Mouse (Mus musculus) lung, postnatal 0 days (tissue): ENCODE measurements around the gene Sgms1. TPM values are rescaled to one million over a fixed set of nuclear protein-coding genes. Genes with fewer than 3 reads are reported as not detected.

Source experiments
- ATAC-seq: fragments of 200-750 bp; cut with Nextera tagmentation; 2 replicates; pipeline ENCODE4 v1.8.0; 2017; ENCODE audit warnings: moderate library complexity
- DNase-seq: peaks from one replicate; pipeline ENCODE4 v3.0.0-alpha.2; 2016; ENCODE audit warnings: low spot score
- H3K27ac ChIP-seq: fragments of 300-500 bp; sonication (generic); 2 replicates; pipeline ENCODE4 v1.5.1; 2014; ENCODE audit warnings: antibody characterized with exemption, mild to moderate bottlenecking, low read length, mixed read lengths
- H3K27me3 ChIP-seq: fragments of 300-500 bp; sonication (generic); replicated peaks from 2 replicates; pipeline ENCODE4 v1.6.1; 2014; ENCODE audit warnings: low read length, mixed read lengths; ENCODE audit not compliant: insufficient read depth
- H3K36me3 ChIP-seq: fragments of 300-500 bp; sonication (generic); 2 replicates; pipeline ENCODE4 v1.6.1; 2014; ENCODE audit warnings: low read length, mixed read lengths; ENCODE audit not compliant: insufficient read depth
- H3K4me1 ChIP-seq: fragments of 300-500 bp; sonication (generic); 2 replicates; pipeline ENCODE4 v1.6.1; 2014; ENCODE audit warnings: antibody characterized with exemption, low read depth, low read length, mixed read lengths; ENCODE audit not compliant: insufficient read depth
- H3K4me2 ChIP-seq: fragments of 300-500 bp; sonication (generic); replicated peaks from 2 replicates; pipeline ENCODE4 v1.6.1; 2014; ENCODE audit warnings: low read depth, mild to moderate bottlenecking, low read length, moderate library complexity, mixed read lengths
- H3K4me3 ChIP-seq: fragments of 300-500 bp; sonication (generic); 2 replicates; pipeline ENCODE4 v1.5.1; 2014; ENCODE audit warnings: low read depth, low read length
- H3K9ac ChIP-seq: fragments of 300-500 bp; sonication (generic); replicated peaks from 2 replicates; pipeline ENCODE4 v1.6.1; 2014; ENCODE audit warnings: low read depth, mild to moderate bottlenecking
- H3K9me3 ChIP-seq: fragments of 300-500 bp; sonication (generic); 2 replicates; pipeline ENCODE4 v1.6.1; 2016; ENCODE audit warnings: low read length, mixed read lengths
- CTCF ChIP-seq: IDR thresholded peaks from 2 replicates; pipeline ENCODE4 v1.5.1; 2016; ENCODE audit warnings: antibody characterized with exemption, mild to moderate bottlenecking
- EP300 ChIP-seq: IDR thresholded peaks from 2 replicates; pipeline ENCODE4 v1.6.1; 2016; ENCODE audit warnings: antibody characterized with exemption, mild to moderate bottlenecking, control low read depth
- WGBS: fragments of 180-500 bp; shearing (Covaris S2); extraction: QIAGEN DNeasy Blood & Tissue Kit; methylation state at CpG from one replicate; pipeline ENCODE4 v1.1.7; 2014; 5-methylcytosine and 5-hydroxymethylcytosine counted together
- polyA plus RNA-seq: library from polyadenylated mRNA; unstranded; fragments of >200 nt; fragmentation: Nextera tagmentation; extraction: Ambion mirVana; gene quantifications from 2 replicates; pipeline ENCODE4 v1.2.1, GENCODE M21; 2015

Sgms1 gene
- polyA plus RNA-seq, 1 experiment from 2014 or later: 59.3 TPM

DNA sequence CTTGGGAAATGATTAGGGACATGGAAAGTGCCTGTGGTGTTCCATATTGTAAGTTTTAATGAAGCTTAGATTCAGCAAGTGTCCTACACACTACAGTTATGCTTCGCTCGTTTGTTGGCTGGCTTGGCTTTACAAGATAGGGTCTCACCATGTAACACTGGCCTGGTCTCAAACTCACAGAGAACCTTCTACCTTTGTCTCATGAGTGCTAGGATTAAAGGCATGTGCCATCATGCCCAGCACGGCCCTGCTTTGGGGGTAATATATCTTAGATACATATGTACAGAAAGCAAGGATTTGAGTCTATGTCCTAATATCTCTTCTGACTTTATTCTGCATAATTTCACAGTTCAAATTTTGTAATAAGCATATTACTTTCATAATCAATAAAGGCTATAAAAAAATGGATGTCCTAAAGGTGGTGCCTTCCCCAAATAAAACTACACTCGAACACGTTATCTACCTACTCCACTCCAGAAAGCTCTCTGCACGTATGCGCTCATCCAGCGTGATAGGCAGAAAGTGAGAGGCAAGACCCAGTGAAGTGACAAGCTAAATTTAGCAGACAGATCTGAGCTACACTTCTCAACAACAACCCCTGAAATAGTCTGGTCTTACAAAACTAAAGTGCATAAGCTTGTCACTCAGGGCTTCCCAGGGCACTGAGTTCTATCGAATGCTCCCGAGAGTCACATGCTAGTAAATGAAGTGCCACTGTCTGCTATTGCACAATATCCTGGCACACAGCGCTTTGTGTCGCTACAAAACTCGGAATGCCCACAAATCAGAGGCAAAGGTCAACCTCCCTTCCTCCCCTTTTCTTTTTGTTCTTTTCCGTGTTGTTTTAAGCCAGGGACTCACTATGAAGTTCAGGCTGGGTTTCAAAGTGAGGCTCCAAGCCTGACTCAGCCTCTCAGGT is 208.5 kb downstream of the Sgms1 start:
- Histone ChIP-seq H3K9me3 (no peaks in the 10 kb centered on the region), H3K36me3 (no peaks in the 10 kb centered on the region), H3K4me3 (no peak overlapping the region), H3K27ac (peak overlapping the region; percentile 91), H3K9ac (no peak overlapping the region), H3K4me2 (peak overlapping the region; percentile 20), H3K4me1 (peaks cover 47% of the 10 kb centered on the region), H3K27me3 (no peaks in the 10 kb centered on the region)
- 24% methylated on average over 14 of the region's 14 CpGs for whole genome bisulfite sequencing
- TF ChIP-seq EP300: peak; percentile 95
- no peak for TF ChIP-seq CTCF
- DNase-seq (peak; percentile 96), ATAC-seq (peak; percentile 72)

DNA sequence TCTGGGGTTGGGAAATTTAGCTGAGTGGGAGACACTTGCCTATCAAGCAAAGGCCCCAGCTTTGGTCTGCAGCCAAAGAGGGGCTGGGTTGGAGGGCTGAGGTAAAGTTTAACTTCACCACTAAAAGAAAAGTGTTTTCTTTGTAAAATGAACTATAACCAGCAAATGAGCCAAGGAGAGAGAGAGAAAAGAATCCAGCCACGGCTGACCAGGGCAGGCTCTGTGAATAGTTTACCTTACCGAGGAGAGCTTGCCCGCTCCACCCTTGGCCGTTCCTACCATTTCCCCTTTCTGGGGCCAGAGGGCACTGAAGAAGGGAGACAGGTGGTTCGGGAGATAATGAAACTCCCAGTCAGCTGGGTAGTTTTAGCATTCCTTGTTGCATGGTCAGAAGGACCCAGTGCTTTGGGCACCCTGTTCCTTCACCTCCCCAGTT is 209.5 kb downstream of the Sgms1 start:
- TF ChIP-seq EP300 (0 out of 2 replicates have a peak, but pooled peaks have one; percentile 16), CTCF (no peak)
- H3K9ac ChIP-seq: no peak overlapping the region
- no peaks in the 10 kb centered on the region for H3K9me3 ChIP-seq
- H3K4me1 ChIP-seq: peaks cover 47% of the 10 kb centered on the region
- DNase-seq: peak; percentile 57
- H3K36me3 ChIP-seq: no peaks in the 10 kb centered on the region
- H3K4me2 ChIP-seq: peak overlapping the region; percentile 15; the same call in 1 of the 2 replicates
- no peak overlapping the region for H3K4me3 ChIP-seq
- no peaks in the 10 kb centered on the region for H3K27me3 ChIP-seq
- no peak for ATAC-seq
- WGBS: 28% methylated on average over 5 of the region's 5 CpGs
- peak overlapping the region; percentile 91 for H3K27ac ChIP-seq

DNA sequence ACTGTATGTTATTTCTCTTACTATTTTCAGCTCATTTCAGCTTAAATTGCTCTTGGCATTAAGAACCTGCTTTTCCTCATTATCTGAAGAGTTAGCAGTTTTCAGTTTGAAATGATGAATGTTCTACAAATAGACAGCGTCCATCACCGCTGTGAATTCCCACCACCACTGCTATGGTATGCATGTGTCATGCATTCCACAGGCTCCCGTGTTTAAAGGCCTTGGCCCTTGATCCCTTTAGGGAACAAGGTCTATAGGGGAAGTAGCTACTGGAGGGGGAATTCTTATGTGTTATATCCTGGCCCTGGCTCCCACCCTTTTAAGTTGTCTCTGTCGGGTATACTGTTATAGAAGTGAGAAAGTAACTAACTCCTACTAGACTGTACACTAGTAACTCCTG is 210.0 kb downstream of the Sgms1 start:
- Histone ChIP-seq H3K27ac (peak overlapping the region; percentile 91), H3K9me3 (no peaks in the 10 kb centered on the region), H3K27me3 (no peaks in the 10 kb centered on the region), H3K4me2 (peak overlapping the region; percentile 15; the same call in 1 of the 2 replicates), H3K4me1 (peaks cover 47% of the 10 kb centered on the region), H3K4me3 (no peak overlapping the region), H3K36me3 (no peaks in the 10 kb centered on the region), H3K9ac (no peak overlapping the region)
- peak; percentile 50 for DNase-seq
- TF ChIP-seq CTCF (no peak), EP300 (no peak)
- 19% methylated on average over 4 of the region's 4 CpGs for WGBS
- ATAC-seq: no peak

DNA sequence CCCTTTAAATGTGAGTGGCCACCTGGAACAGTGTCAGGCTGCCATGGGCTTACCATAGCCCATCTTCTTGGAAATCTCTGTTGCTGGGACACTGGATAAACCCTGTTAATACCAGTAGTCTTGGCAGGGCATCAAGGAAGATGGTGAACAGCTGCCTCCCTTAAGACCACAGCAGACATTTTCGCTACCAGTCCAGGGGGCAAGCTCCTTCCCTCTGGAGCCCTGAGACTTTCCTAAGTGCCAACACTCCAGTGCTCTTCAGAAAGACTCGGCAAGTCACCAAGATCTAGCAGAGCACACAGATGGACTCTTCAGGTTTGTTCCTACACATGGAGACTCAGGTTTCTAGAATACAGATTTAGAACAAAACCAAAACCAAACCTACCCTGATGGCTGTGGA is 211.4 kb downstream of the Sgms1 start:
- Histone ChIP-seq H3K27ac (peak overlapping the region; percentile 91), H3K4me2 (no peak overlapping the region)

DNA sequence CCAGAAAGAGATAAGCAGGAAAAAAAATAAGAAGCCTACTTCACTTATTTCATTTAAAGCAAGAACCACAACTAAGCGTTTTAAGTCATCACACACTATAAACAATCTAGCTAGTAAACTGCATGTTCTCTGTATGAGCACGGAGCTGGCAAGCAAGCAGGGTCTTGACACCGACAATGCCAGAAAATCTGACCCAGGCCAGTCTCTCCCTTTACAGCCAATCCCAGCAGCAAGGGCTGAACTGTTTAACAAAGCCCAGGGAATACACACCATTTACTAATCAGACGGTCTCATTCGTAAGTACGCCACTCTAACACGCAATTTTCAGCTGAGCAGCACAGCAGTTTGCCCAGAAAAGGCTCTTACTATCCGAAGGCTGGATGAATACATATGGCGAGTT is 213.1 kb downstream of the Sgms1 start:
- Histone ChIP-seq H3K9me3 (no peaks in the 10 kb centered on the region), H3K27ac (peak overlapping the region; percentile 0; the same call in 1 of the 2 replicates), H3K4me1 (peaks cover 39% of the 10 kb centered on the region; the same call in 1 of the 2 replicates), H3K36me3 (no peaks in the 10 kb centered on the region), H3K9ac (no peak overlapping the region), H3K27me3 (no peaks in the 10 kb centered on the region), H3K4me2 (no peak overlapping the region), H3K4me3 (no peak overlapping the region)
- DNase-seq: peak; percentile 61
- TF ChIP-seq EP300 (no peak), CTCF (no peak)
- ATAC-seq: no peak
- 43% methylated on average over 9 of the region's 9 CpGs for WGBS

More for the DNA sequence above, 211.4 kb downstream of the Sgms1 start:
- ATAC-seq (no peak), DNase-seq (peak; percentile 48)
- TF ChIP-seq EP300 (no peak), CTCF (no peak)
- no peaks in the 10 kb centered on the region for H3K9me3 ChIP-seq
- H3K4me3 ChIP-seq: no peak overlapping the region
- H3K27me3 ChIP-seq: no peaks in the 10 kb centered on the region
- no peaks in the 10 kb centered on the region for H3K36me3 ChIP-seq
- 62% methylated on average over 2 of the region's 2 CpGs for WGBS
- no peak overlapping the region for H3K9ac ChIP-seq
- H3K4me1 ChIP-seq: peaks cover 46% of the 10 kb centered on the region

DNA sequence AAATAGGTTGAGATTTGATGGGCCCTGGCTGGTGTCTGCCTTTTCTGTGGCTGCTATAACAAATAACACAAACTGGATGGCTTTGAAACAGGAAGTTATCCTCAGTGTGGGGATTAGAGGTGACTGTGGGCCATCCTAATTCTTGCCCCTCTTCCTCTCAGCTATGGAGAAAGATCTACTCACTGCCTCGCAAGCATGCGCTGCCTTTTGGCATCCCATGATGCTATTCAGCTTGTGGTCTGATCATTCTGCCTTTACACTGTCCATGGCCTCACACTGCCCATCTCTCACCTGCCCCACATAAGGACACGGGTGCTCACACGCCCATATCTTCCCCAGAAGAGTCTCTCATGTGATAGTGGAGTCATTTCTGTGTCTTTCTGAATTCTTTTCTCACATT is 213.5 kb downstream of the Sgms1 start:
- 78% methylated on average over 4 of the region's 4 CpGs for WGBS

More for the DNA sequence above, 213.5 kb downstream of the Sgms1 start:
- no peak overlapping the region for H3K4me2 ChIP-seq
- H3K27me3 ChIP-seq: no peaks in the 10 kb centered on the region
- no peak for ATAC-seq
- no peaks in the 10 kb centered on the region for H3K9me3 ChIP-seq
- no peak overlapping the region for H3K9ac ChIP-seq
- H3K4me1 ChIP-seq: peaks cover 35% of the 10 kb centered on the region; the same call in 1 of the 2 replicates
- TF ChIP-seq CTCF (no peak), EP300 (no peak)
- H3K4me3 ChIP-seq: no peak overlapping the region
- no peaks in the 10 kb centered on the region for H3K36me3 ChIP-seq
- no peak for DNase-seq
- 0 out of 2 replicates have a peak overlapping the region, but pooled peaks have one; percentile 0 for H3K27ac ChIP-seq
